Mouse (Mus musculus) MEL (cell line): Measurements from ENCODE around the gene Ntan1. TPM values are rescaled to one million over a fixed set of nuclear protein-coding genes. Genes with fewer than 3 reads are reported as not detected.

Experiments used
- DNase-seq: peaks from one replicate; pipeline ENCODE4 v3.0.0; 2011; ENCODE audit warnings: low read depth, low spot score
- H3K27ac ChIP-seq: 2 replicates; pipeline ENCODE4 v1.5.1; 2012; ENCODE audit warnings: low read depth, mild to moderate bottlenecking, control low read depth, low read length, moderate library complexity; ENCODE audit not compliant: control insufficient read depth
- H3K27me3 ChIP-seq, 2 experiments: fragments of 150-350 bp in 1 of 2; sonication (generic) in 1 of 2; 2 replicates each; pipeline ENCODE4 v1.6.1; 2012; ENCODE audit warnings: low read length in 2 of 2, mild to moderate bottlenecking in 2 of 2, improper control_type of control experiment in 1 of 2, moderate library complexity in 1 of 2; ENCODE audit not compliant: insufficient read depth in 2 of 2, control insufficient read depth in 1 of 2
- H3K36me3 ChIP-seq, 2 experiments: 2 replicates each; pipeline ENCODE4 v1.6.1; 2012 to 2014; ENCODE audit warnings: low read length in 2 of 2, improper control_type of control experiment in 1 of 2, inconsistent platforms in 1 of 2, mild to moderate bottlenecking in 1 of 2; ENCODE audit not compliant: insufficient read depth in 2 of 2, control insufficient read depth in 1 of 2
- H3K4me1 ChIP-seq, 2 experiments: fragments of 150-350 bp in 1 of 2; sonication (generic) in 1 of 2; 2 replicates each; pipeline ENCODE4 v1.6.1; 2012; ENCODE audit warnings: low read length in 2 of 2, improper control_type of control experiment in 1 of 2, mild to moderate bottlenecking in 1 of 2; ENCODE audit not compliant: insufficient read depth in 2 of 2, control insufficient read depth in 1 of 2
- H3K4me3 ChIP-seq, 2 experiments: fragments of 150-350 bp in 1 of 2; sonication (generic) in 1 of 2; 2 replicates each; pipeline ENCODE4 v1.5.1; 2012; ENCODE audit warnings: low read depth in 2 of 2, low read length in 2 of 2, mild to moderate bottlenecking in 2 of 2, moderate library complexity in 2 of 2, control low read depth in 1 of 2, improper control_type of control experiment in 1 of 2; ENCODE audit not compliant: control insufficient read depth in 1 of 2, insufficient read depth in 1 of 2
- H3K79me2 ChIP-seq: 2 replicates; pipeline ENCODE4 v1.6.1; 2012; ENCODE audit warnings: mild to moderate bottlenecking, low read length, moderate library complexity; ENCODE audit not compliant: control insufficient read depth, poor library complexity, insufficient read depth
- H3K9ac ChIP-seq: 2 replicates; pipeline ENCODE4 v1.6.1; 2012; ENCODE audit warnings: low read depth, mild to moderate bottlenecking, control low read depth, low read length, moderate library complexity; ENCODE audit not compliant: control insufficient read depth, poor library complexity, severe bottlenecking
- H3K9me3 ChIP-seq: fragments of 150-350 bp; sonication (generic); replicated peaks from 2 replicates; pipeline ENCODE4 v1.6.1; 2012; ENCODE audit warnings: mild to moderate bottlenecking, low read length, improper control_type of control experiment, moderate library complexity; ENCODE audit not compliant: insufficient read depth
- BHLHE40 ChIP-seq: IDR thresholded peaks from 2 replicates; pipeline ENCODE4 v1.6.1; 2012; ENCODE audit warnings: low read depth, mild to moderate bottlenecking, inconsistent platforms, low read length, improper control_type of control experiment, borderline replicate concordance
- CHD1 ChIP-seq: IDR thresholded peaks from 2 replicates; pipeline ENCODE4 v1.6.1; 2012; ENCODE audit warnings: low read depth, mild to moderate bottlenecking, inconsistent platforms, low read length, improper control_type of control experiment
- CHD2 ChIP-seq: IDR thresholded peaks from 2 replicates; pipeline ENCODE4 v1.6.1; 2011; ENCODE audit warnings: low read length, improper control_type of control experiment
- CTCF ChIP-seq, 3 experiments: IDR thresholded peaks in 2 of 3; conservative IDR thresholded peaks in 1 of 3; 2 replicates each; pipeline ENCODE4 v1.5.1; 2011 to 2012; ENCODE audit warnings: low read length in 3 of 3, low read depth in 2 of 3, mild to moderate bottlenecking in 2 of 3, improper control_type of control experiment in 1 of 3, inconsistent platforms in 1 of 3, mixed read lengths in 1 of 3, moderate library complexity in 1 of 3; ENCODE audit not compliant: control insufficient read depth in 1 of 3, insufficient read depth in 1 of 3, poor library complexity in 1 of 3, severe bottlenecking in 1 of 3
- ELF1 ChIP-seq: IDR thresholded peaks from 2 replicates; pipeline ENCODE4 v1.6.1; 2014; ENCODE audit warnings: low read depth, mild to moderate bottlenecking, inconsistent platforms, low read length, improper control_type of control experiment, moderate library complexity
- EP300 ChIP-seq, 2 experiments: IDR thresholded peaks; 2 replicates each; pipeline ENCODE4 v1.6.1; 2011; ENCODE audit warnings: improper control_type of control experiment in 2 of 2, low read length in 2 of 2, low read depth in 1 of 2, mild to moderate bottlenecking in 1 of 2
- ETS1 ChIP-seq: IDR thresholded peaks from 2 replicates; pipeline ENCODE4 v1.6.1; 2012; ENCODE audit warnings: low read depth, mild to moderate bottlenecking, inconsistent platforms, low read length, improper control_type of control experiment, moderate library complexity
- GATA1 ChIP-seq: IDR thresholded peaks from 2 replicates; pipeline ENCODE4 v1.6.1; 2011; ENCODE audit warnings: low read depth, low read length, improper control_type of control experiment
- HCFC1 ChIP-seq: IDR thresholded peaks from 2 replicates; pipeline ENCODE4 v1.6.1; 2012; ENCODE audit warnings: low read depth, mild to moderate bottlenecking, inconsistent platforms, low read length, improper control_type of control experiment, moderate library complexity
- JUND ChIP-seq: IDR thresholded peaks from 2 replicates; pipeline ENCODE4 v1.6.1; 2011; ENCODE audit warnings: low read depth, mild to moderate bottlenecking, improper control_type of control experiment, low read length
- KAT2A ChIP-seq: conservative IDR thresholded peaks from 2 replicates; pipeline ENCODE4 v1.6.1; 2012; ENCODE audit warnings: low read depth, low read length, improper control_type of control experiment, inconsistent platforms
- MAZ ChIP-seq: IDR thresholded peaks from 2 replicates; pipeline ENCODE4 v1.6.1; 2012; ENCODE audit warnings: low read depth, mild to moderate bottlenecking, inconsistent platforms, low read length, improper control_type of control experiment
- MEF2A ChIP-seq: IDR thresholded peaks from 2 replicates; pipeline ENCODE4 v1.6.1; 2014; ENCODE audit warnings: low read depth, mild to moderate bottlenecking, inconsistent platforms, low read length, improper control_type of control experiment; ENCODE audit not compliant: poor library complexity, insufficient replicate concordance, severe bottlenecking; ENCODE audit errors: extremely low read depth
- POLR2A ChIP-seq, 2 experiments: IDR thresholded peaks; 2 replicates each; pipeline ENCODE4 v1.6.1; 2011 to 2012; ENCODE audit warnings: low read length in 2 of 2, mild to moderate bottlenecking in 2 of 2, control low read depth in 1 of 2, improper control_type of control experiment in 1 of 2, low read depth in 1 of 2, moderate library complexity in 1 of 2; ENCODE audit not compliant: control insufficient read depth in 1 of 2, insufficient read depth in 1 of 2, poor library complexity in 1 of 2
- RAD21 ChIP-seq: IDR thresholded peaks from 2 replicates; pipeline ENCODE4 v1.6.1; 2011; ENCODE audit warnings: mild to moderate bottlenecking, low read depth, low read length, improper control_type of control experiment
- SIN3A ChIP-seq: IDR thresholded peaks from 2 replicates; pipeline ENCODE4 v1.6.1; 2012; ENCODE audit warnings: low read length, improper control_type of control experiment, inconsistent platforms
- TAL1 ChIP-seq: IDR thresholded peaks from 2 replicates; pipeline ENCODE4 v1.6.1; 2012; ENCODE audit warnings: mild to moderate bottlenecking, inconsistent platforms, low read length, moderate library complexity, mixed read lengths
- TBP ChIP-seq: IDR thresholded peaks from 2 replicates; pipeline ENCODE4 v1.8.0; 2011; ENCODE audit warnings: low read depth, low read length, improper control_type of control experiment
- USF2 ChIP-seq, 2 experiments: IDR thresholded peaks; 2 replicates each; pipeline ENCODE4 v1.6.1; 2011 to 2012; ENCODE audit warnings: improper control_type of control experiment in 2 of 2, low read length in 2 of 2, borderline replicate concordance in 1 of 2, inconsistent platforms in 1 of 2, low read depth in 1 of 2, mild to moderate bottlenecking in 1 of 2; ENCODE audit not compliant: insufficient read depth in 1 of 2
- ZKSCAN1 ChIP-seq: IDR thresholded peaks from 2 replicates; pipeline ENCODE4 v1.6.1; 2012; ENCODE audit warnings: low read depth, mild to moderate bottlenecking, inconsistent platforms, low read length, improper control_type of control experiment, moderate library complexity
- ZMIZ1 ChIP-seq: IDR thresholded peaks from 2 replicates; pipeline ENCODE4 v1.6.1; 2012; ENCODE audit warnings: low read depth, mild to moderate bottlenecking, inconsistent platforms, low read length, improper control_type of control experiment, moderate library complexity
- polyA plus RNA-seq, 2 experiments: library from polyadenylated mRNA; stranded (reverse) in 1 of 2; unstranded in 1 of 2; fragments of >175 nt in 1 of 2; fragments of >200 nt in 1 of 2; gene quantifications; 2 replicates each; pipeline versions ENCODE4 v1.2.1 to v1.2.4; 2012; ENCODE audit warnings: low replicate concordance in 2 of 2, low read depth in 1 of 2; ENCODE audit not compliant: insufficient read length in 2 of 2, insufficient read depth in 1 of 2, missing spikeins in 1 of 2
- total RNA-seq: library from RNA; depleted of rRNA; stranded (reverse); fragments of 300-350 nt; gene quantifications from 2 replicates; pipeline ENCODE4 v1.2.3, GENCODE M21; 2012

The Ntan1 gene
- total and polyA plus RNA-seq, 3 experiments, result 40.4 to 57.4 TPM; not detected in 1

- no peak overlapping the region for H3K9ac ChIP-seq
- DNase-seq, result no peak
- no peaks in the 10 kb centered on the region for H3K27me3 ChIP-seq
- no peaks in the 10 kb centered on the region for H3K9me3 ChIP-seq
- TF ChIP-seq MAZ, result no peak
- no peak for TF ChIP-seq EP300 (IDR thresholded peaks at IDR 0.05; ENCODE audit: low read depth in 1 of 2, low read length in 2 of 2)
- TF ChIP-seq HCFC1, result no peak
- TF ChIP-seq ELF1, result no peak
- no peak for TF ChIP-seq TBP
- no peak for TF ChIP-seq ZKSCAN1
- no peak for TF ChIP-seq USF2 (IDR thresholded peaks at IDR 0.05; ENCODE audit: borderline replicate concordance in 1 of 2, insufficient read depth in 1 of 2, low read depth in 1 of 2, low read length in 2 of 2)
- TF ChIP-seq RAD21, result no peak
- TF ChIP-seq JUND, result no peak
- TF ChIP-seq CTCF (IDR thresholded peaks at IDR 0.05 in 2 of 3, conservative IDR thresholded peaks at IDR 0.05 in 1 of 3; ENCODE audit: control insufficient read depth in 1 of 3, insufficient read depth in 1 of 3, low read depth in 2 of 3, low read length in 3 of 3, poor library complexity in 1 of 3, severe bottlenecking in 1 of 3), result no peak
- TF ChIP-seq CHD1, result no peak
- TF ChIP-seq TAL1, result no peak
- TF ChIP-seq ZMIZ1, result no peak
- no peak for TF ChIP-seq ETS1
- TF ChIP-seq GATA1, result no peak
- TF ChIP-seq CHD2, result no peak
- TF ChIP-seq KAT2A, result no peak
- no peak for TF ChIP-seq BHLHE40
- TF ChIP-seq SIN3A, result no peak
- no peak for TF ChIP-seq POLR2A (IDR thresholded peaks at IDR 0.05; ENCODE audit: control insufficient read depth in 1 of 2, insufficient read depth in 1 of 2, low read depth in 1 of 2, low read length in 2 of 2, poor library complexity in 1 of 2)
- H3K4me1 ChIP-seq, result no peaks in the 10 kb centered on the region
- peaks cover 0 to 2% of the 10 kb centered on the region in 2 experiments; a peak in 2 of 4 replicates for H3K36me3 ChIP-seq
- H3K27ac ChIP-seq, result no peak overlapping the region
- no peaks in the 10 kb centered on the region for H3K79me2 ChIP-seq
- no peak overlapping the region for H3K4me3 ChIP-seq
Observed at GRCm38 (mm10) chr16:13853886-13854285, 35.2 kb downstream of the Ntan1 start.

DNA sequence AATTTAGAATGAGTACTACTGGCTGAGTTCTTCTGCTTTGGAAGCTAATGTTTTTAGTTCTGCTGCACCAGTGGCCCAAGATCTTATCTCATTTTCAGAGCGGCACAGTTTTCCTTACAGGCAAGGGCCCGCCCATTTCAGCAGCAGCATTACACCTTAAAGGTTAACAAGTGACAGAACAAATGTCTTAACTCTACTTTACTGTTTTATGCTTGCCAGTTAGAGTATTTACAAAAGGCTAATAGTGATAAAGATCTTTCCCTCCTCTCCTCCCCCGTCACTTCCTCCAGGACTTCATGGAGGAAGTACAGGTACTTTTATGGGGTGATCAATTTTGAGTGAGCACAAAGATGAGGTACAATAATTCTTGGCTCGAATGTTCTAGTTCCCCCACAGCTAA, 47.4 kb downstream of the Ntan1 start:
- Histone ChIP-seq H3K36me3 (peaks cover 6 to 7% of the 10 kb centered on the region in 2 experiments), H3K4me3 (no peak overlapping the region), H3K79me2 (no peaks in the 10 kb centered on the region), H3K4me1 (peaks cover 2 to 3% of the 10 kb centered on the region in 2 experiments; a peak in 1 of 4 replicates), H3K9me3 (no peaks in the 10 kb centered on the region), H3K27ac (no peak overlapping the region), H3K9ac (no peak overlapping the region), H3K27me3 (no peaks in the 10 kb centered on the region)
- TF ChIP-seq MEF2A (no peak), GATA1 (peak; percentile 50), HCFC1 (no peak)
- peak; percentile 13 for DNase-seq
